Mouse (Mus musculus): ENCODE measurements around the gene Supt6. TPM values are rescaled to one million over a fixed set of nuclear protein-coding genes. Genes with fewer than 3 reads are reported as not detected.

Gene Supt6
- polyA plus RNA-seq (2012; fragmentation: generic; extraction: Trizol): 10 to 100 TPM in 1 of 2 experiments, 1 to 10 TPM in 1; 8.9 to 57.5 TPM

DNA sequence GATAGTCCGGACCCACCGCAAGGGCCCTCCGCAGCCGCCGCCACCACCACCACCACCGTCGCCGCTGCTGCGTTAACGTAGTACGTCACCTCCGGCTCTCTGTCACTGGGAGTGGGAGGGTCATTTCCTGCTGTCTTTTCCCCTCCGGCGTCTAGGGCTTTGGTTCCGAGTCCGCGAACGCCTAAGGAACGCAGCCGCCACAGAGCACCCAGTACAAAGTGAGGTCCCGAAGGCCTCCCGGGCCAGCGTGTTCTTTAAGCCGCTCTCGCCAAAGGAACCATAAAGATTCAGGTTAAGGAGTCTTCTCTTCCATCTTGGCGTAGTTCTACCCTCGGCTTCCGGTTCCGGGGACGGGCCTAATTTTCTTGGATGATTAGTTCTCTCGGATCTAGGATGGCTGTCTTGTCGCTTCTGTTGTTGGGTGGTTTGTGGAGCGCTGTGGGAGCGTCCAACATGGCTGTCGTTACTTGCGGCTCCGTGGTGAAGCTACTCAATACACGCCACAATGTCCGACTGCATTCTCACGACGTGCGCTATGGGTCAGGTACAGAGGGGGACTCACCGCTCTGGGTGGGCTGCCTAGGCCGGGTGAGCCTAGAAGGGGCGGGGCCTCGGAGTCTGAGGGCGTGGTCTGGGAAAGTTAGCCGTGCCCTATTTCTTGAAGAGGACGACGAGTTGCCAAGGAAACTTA lies at the start of gene Supt6, which contains the start of gene Sdf2:
Gene Supt6, minus strand, starts transcription at position 361 of the 691 bp plus-strand sequence.
Gene Sdf2, plus strand, starts transcription at position 120 of the 691 bp plus-strand sequence.

DNA sequence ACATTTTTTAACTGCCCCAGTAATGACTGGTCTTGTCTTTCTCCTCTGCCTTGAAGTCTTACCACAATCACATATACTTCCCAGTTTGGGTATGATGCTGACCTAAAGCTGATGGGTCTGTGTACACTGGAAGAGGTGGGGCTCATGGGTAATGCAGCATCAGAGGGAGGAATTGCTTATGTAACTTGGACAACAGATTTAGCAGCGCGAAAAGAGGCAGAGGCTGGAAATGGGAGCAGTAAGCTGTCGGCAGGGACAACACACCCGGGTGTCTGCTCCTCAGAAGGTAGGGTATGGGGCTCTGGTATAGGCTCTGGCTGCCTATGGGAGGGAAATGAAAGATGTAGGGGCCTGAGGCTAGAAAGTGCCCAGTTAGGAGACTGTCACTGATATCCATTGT lies 44.9 kb upstream of the Supt6 start, which contains the start of gene BC030499:
Gene BC030499, plus strand, starts transcription at position 188 of the 400 bp plus-strand sequence.

DNA sequence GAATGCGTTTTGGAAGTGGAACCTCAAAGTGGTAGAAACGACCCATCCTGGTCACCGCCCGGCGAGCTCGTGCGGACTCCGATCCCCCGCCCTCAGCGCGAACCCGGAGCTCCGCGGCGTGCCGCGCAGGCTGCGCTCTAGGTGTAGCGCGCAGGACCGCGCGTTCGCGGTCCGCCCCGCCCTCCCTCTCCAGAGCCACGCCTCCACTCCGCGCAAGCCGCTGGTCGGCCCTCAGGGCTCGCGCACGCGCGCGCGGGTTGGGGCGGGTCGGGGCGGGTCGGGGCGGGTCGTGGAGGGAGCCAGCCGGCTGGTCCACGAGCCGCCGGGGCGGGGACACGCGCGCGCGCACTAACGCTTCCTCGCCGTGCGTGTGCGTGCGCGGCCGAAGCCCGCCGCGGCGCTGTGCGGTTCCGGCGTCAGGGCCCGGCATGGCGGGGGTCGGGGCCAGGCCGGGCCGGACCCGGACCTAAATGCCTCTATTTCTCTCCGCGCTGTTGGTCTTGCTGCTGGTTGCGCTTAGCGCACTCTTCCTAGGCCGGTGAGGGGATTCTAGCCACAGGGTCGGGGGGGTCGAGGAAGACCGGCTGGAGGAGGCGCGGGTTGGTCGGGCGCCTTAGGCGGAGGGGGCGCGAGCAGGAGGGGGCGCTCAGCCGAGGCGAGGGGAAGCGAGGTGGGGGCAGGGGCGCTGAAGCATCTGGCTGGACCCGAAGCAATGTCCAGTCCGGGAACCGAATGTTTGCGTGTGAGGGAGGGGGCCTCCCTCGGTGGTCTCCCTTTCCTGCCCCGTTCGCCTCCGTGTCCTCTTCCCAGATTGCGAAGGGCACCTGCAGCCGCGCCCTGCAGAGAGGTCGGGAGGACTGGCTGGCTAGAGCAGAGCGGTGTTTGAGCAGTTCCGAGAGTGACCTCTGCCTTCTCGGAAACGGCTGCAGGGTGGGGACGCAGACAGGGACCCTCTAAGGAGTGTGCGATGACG lies 15.9 kb upstream of the Supt6 start, which contains the start of gene 2610507B11Rik:
Gene 2610507B11Rik, plus strand, starts transcription at position 373 of the 973 bp plus-strand sequence.

DNA sequence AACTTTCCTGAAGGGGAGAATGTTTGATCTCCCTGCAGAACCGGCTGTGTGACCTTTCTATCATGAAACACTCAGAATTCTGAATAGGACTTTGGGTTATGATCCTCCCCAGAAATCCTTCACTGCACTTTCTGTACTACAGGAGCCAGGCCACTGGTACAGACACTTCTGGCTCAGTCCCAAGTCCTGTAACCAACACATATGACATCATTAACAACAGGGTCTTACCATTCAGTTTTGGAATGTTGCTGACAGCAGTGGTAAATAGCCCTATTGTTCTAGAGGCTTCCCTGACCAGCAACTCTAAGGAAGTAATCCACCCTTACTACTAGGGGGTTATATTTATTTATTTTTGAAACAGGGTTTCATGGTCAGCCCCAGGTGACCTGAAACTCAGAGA lies 52.7 kb downstream of the Supt6 start, which contains the start of gene Proca1:
Gene Proca1, plus strand, starts transcription at position 280 of the 400 bp plus-strand sequence.

DNA sequence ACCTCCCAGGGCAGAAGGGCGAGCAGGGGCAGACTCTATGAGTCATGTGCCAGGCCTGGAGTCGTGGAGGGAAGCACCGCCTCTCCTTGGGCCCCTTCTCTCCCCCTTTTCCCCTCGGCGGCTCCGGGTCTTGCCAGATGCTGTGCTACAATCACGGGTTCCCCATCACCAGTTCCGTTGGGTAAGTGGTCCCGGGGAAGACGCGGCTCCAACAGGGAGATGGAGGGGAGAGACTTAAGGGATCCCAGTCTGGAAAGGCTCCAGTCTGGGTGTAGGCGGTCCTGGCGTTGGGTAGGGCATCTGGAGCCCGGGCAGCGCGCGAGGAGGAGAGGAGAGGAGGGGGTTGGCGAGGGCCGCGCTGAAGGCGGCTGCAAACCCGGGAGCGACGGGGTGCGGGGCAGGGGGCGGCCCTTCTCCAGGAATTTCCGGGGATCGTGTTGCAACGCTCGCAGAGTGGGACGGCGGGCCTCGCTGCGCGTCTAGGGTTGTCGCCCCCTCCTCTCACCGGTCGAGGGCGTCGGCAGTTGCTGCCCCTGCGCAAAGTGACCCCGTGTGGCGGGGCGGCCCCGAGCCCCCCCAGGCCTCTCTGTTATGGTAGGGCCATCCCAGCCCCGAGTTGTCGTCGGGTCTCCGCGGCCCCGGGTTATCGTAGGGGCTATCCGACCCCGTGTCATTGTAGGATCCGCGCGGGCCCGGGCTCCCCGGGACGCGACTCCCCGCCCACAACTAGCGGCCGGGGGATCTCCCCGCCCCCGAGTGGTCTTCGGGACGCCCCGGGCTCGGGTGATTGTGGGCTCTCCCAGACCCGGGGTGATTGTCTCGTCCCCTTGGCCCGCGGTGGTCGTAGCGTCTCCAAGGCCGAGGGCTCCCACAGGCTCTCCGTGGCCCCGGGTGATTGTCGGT lies 57.2 kb downstream of the Supt6 start, which contains the start of gene Rab34:
Gene Rab34, plus strand, starts transcription at position 100 of the 903 bp plus-strand sequence.

DNA sequence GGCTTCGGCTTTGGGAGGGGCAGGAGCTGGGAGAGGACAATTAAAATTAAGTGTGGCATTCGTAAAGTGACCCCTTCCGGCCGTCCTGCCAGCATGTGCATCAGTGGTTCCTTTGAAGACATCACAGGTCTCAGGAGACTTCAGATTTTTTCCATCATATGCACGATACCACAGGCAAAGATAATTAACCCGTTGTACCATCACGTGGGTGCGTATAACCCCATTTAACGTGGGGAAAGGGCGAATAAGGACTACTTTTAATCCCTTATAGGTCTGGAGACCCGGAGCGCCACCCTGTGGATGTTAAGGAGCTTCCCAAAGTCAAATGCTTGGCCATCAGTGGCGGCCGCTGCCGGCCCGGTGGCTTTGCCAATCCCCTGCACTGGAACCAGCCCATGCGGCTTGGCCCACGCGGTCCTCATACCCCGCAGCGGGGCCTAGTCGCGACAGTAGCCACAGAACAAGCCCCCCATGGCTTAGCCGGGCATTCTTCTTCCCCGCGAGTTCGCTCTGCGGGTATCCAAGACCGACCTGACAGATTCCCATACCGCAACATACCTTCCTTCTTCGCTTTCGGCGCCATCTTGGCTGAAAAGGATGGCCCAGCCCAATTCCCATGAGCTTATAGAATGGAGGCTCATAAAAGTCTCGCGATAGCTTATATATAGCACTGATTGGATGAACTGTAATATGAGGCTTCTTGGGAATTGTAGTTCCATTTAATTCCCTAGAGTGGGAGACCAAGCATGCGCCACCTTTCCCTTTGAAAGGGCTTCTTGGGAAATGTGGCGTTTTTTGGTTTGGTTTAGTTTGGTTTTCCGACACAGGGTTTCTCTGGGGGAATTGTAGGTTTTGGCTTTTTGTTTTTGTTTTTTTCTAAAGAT lies 62.6 kb downstream of the Supt6 start, which contains the start of gene Rpl23a:
Gene Rpl23a, minus strand, starts transcription at position 624 of the 884 bp plus-strand sequence.

DNA sequence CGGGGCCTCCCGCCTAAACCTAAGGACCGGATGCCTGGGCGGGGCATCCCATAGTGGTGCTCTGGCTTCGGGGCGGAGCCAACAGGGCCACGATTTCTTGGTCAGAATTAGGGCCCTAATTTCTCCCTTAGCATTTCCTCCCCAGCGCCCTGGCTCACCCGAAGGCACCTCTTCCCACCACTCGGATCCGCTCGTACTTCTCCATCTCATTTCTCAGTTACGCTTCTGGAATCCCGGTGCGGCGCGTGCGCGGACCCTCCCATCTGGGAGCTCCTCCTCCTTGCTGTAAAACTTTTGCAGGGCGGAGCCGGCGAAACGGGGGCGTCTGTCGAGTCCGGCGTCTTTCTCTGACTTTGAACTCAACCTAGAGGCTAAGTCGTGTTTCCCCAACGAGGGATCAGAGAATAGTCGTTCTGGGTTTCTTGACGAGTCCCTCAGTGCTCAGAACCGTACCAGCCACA lies 69.4 kb downstream of the Supt6 start, which contains the start of the genes Nek8 and Tlcd1:
Gene Nek8, minus strand, starts transcription at position 274 of the 461 bp plus-strand sequence.
Gene Tlcd1, plus strand, starts transcription at position 310 of the 461 bp plus-strand sequence.

DNA sequence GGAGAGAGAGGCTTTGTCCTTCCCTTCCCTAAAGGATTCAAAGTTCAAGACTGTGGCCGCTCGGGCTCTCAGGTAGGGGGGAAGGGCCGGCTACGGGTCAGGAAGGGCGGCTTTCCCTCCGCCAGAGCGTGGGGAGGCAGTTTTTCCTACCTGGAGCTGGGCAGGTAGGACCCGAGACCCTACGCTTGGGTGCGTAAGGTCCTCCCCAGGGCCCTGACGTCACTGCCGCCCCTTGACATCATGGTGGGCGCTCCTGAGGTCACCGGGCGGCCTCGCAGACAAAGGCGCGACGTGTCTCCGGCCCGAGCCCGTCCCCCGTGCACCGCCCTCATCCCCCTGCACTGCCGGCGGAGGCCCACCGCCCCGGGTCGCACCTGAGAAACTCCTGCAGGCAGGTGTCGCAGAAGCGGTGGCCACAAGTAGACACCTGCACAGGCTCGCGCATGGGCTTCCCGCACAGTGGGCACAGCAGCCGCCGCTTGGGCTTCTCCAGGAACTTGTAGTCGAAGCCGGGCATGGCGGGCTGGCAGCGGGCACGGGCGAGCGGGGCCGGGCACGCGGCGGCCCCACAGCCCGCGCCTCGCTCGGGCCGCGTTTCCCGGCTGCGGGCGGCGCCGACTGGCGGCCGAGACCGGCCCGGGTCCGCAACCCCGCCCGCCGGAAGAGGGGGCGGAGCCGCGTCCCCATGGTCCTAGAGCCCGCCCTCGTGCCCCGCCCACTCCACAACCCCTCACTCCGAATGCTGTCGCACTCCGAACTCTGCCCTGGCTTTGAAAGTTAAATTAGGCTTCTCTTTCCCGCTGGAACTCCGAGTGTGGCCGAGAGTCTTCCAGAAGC lies 80.6 kb downstream of the Supt6 start, which contains the start of gene Traf4:
Gene Traf4, minus strand, starts transcription at position 666 of the 837 bp plus-strand sequence.

Other genes with a start within 250 kb of the Supt6 start
- 10 to 100 TPM; 14.3 to 26.1 TPM for gene Dhrs13, start 213.7 kb downstream of the Supt6 start, polyA plus RNA-seq (2012; fragmentation: generic; extraction: Trizol)
- 10 to 100 TPM; 68.0 to 85.1 TPM for gene Flot2, start 208.1 kb downstream of the Supt6 start, polyA plus RNA-seq (2012; fragmentation: generic; extraction: Trizol)
- gene Eral1, start 165.6 kb downstream of the Supt6 start, polyA plus RNA-seq (2012; fragmentation: generic; extraction: Trizol): 10 to 100 TPM; 15.1 to 27.9 TPM
- gene Fam222b, start 151.3 kb downstream of the Supt6 start, polyA plus RNA-seq (2012; fragmentation: generic; extraction: Trizol): 10 to 100 TPM in 1 of 2 experiments, 1 to 10 TPM in 1; 5.8 to 13.0 TPM
- gene Traf4, start 80.4 kb downstream of the Supt6 start, polyA plus RNA-seq (2012; fragmentation: generic; extraction: Trizol): 10 to 100 TPM; 47.2 to 71.6 TPM
- 10 to 100 TPM in 1 of 2 experiments, 1 to 10 TPM in 1; 7.0 to 20.5 TPM for gene Nek8, start 69.3 kb downstream of the Supt6 start, polyA plus RNA-seq (2012; fragmentation: generic; extraction: Trizol)
- 10 to 100 TPM; 16.0 to 28.6 TPM for gene Tlcd1, start 69.3 kb downstream of the Supt6 start, polyA plus RNA-seq (2012; fragmentation: generic; extraction: Trizol)
- gene Rpl23a, start 62.4 kb downstream of the Supt6 start, polyA plus RNA-seq (2012; fragmentation: generic; extraction: Trizol): 1,000 to 10,000 TPM; 3,235 to 5,071 TPM
- gene Rab34, start 57.6 kb downstream of the Supt6 start, polyA plus RNA-seq (2012; fragmentation: generic; extraction: Trizol): 100 to 1,000 TPM; 162 to 164 TPM
- gene Proca1, start 52.6 kb downstream of the Supt6 start, polyA plus RNA-seq (2012; fragmentation: generic; extraction: Trizol): under 1 TPM; 0.04 to 0.46 TPM
- gene Sdf2, start 241 bp downstream of the Supt6 start, polyA plus RNA-seq (2012; fragmentation: generic; extraction: Trizol): 100 to 1,000 TPM in 1 of 2 experiments, 10 to 100 TPM in 1; 51.3 to 208 TPM
- 10 to 100 TPM; 20.6 to 56.8 TPM for gene 2610507B11Rik, start 15.8 kb upstream of the Supt6 start, polyA plus RNA-seq (2012; fragmentation: generic; extraction: Trizol)
- under 1 TPM in 1 of 2 experiments, not detected in 1; 0.22 TPM for gene BC030499, start 44.9 kb upstream of the Supt6 start, polyA plus RNA-seq (2012; fragmentation: generic; extraction: Trizol)
- 10 to 100 TPM in 1 of 2 experiments, 1 to 10 TPM in 1; 8.1 to 38.0 TPM for gene Spag5, start 55.5 kb upstream of the Supt6 start, polyA plus RNA-seq (2012; fragmentation: generic; extraction: Trizol)
- under 1 TPM; 0.09 to 0.91 TPM for gene Aldoc, start 77.0 kb upstream of the Supt6 start, polyA plus RNA-seq (2012; fragmentation: generic; extraction: Trizol)
- 10 to 100 TPM; 30.3 to 84.7 TPM for gene Pigs, start 82.4 kb upstream of the Supt6 start, polyA plus RNA-seq (2012; fragmentation: generic; extraction: Trizol)
- gene Unc119, start 97.5 kb upstream of the Supt6 start, polyA plus RNA-seq (2012; fragmentation: generic; extraction: Trizol): 10 to 100 TPM; 22.4 to 75.8 TPM
- gene Foxn1, start 140.6 kb upstream of the Supt6 start, polyA plus RNA-seq (2012; fragmentation: generic; extraction: Trizol): under 1 TPM; 0.02 to 0.05 TPM
- gene Slc13a2, start 176.2 kb upstream of the Supt6 start, polyA plus RNA-seq (2012; fragmentation: generic; extraction: Trizol): not detected
- gene Slc46a1, start 219.7 kb upstream of the Supt6 start, polyA plus RNA-seq (2012; fragmentation: generic; extraction: Trizol): 10 to 100 TPM; 10.1 to 12.5 TPM